Mouse (Mus musculus) E14TG2a.4 (cell line): ENCODE results near the gene Scaf11.

Experiments used
- CTCF ChIP-seq: conservative IDR thresholded peaks from 2 replicates; pipeline ENCODE4 v1.5.1; 2014; ENCODE audit warnings: low read length
- NANOG ChIP-seq: IDR thresholded peaks from 2 replicates; pipeline ENCODE4 v1.6.1; 2014; ENCODE audit warnings: borderline replicate concordance, low read length, mixed read lengths
- POU5F1 ChIP-seq: IDR thresholded peaks from 2 replicates; pipeline ENCODE4 v1.6.1; 2014; ENCODE audit warnings: low read length, borderline replicate concordance

GRCm38 (mm10) chr15:96371311-96371710 is 89.3 kb downstream of the Scaf11 start:
- TF ChIP-seq CTCF = no peak
- no peak for TF ChIP-seq POU5F1
- no peak for TF ChIP-seq NANOG
